Mouse (Mus musculus): Measurements from ENCODE around the gene Prdm12. TPM values are rescaled to one million over a fixed set of nuclear protein-coding genes. Genes with fewer than 3 reads are reported as not detected.

The Prdm12 gene
- under 1 TPM in 1 of 4 experiments, not detected in 3; 0.22 TPM for total RNA-seq (2022)

DNA sequence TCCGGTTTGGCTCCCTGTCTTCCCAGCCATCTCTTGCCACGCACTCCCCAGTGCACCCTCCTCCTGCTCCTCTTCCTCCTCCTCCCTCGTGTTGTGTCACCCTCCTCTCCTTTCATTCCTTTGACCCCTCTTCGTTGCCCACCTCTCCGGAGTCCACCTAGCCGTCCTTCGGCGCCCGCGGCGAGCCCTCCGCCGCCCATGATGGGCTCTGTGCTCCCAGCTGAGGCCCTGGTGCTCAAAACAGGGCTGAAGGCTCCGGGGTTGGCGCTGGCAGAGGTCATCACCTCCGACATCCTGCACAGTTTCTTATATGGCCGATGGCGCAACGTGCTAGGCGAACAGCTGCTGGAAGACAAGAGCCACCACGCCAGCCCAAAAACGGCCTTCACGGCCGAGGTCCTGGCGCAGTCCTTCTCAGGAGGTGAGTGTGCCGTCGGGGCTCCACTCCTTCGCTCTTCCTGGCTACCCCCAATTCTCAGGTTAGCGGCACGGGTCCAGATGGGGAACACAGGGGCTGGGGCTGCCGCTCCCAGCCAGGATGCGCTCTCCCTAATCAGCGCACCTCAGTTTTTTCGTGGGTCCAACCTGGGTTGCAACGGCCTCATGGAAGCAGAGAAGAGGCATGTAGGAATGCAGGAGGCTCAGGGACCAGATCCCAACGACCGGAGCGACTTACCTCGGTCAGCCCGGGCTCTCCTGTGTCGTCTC, at the start of gene Prdm12:
Gene Prdm12 (plus strand): TSS at position 137 of the 708 bp plus-strand sequence.
- DNase-seq: no peak

DNA sequence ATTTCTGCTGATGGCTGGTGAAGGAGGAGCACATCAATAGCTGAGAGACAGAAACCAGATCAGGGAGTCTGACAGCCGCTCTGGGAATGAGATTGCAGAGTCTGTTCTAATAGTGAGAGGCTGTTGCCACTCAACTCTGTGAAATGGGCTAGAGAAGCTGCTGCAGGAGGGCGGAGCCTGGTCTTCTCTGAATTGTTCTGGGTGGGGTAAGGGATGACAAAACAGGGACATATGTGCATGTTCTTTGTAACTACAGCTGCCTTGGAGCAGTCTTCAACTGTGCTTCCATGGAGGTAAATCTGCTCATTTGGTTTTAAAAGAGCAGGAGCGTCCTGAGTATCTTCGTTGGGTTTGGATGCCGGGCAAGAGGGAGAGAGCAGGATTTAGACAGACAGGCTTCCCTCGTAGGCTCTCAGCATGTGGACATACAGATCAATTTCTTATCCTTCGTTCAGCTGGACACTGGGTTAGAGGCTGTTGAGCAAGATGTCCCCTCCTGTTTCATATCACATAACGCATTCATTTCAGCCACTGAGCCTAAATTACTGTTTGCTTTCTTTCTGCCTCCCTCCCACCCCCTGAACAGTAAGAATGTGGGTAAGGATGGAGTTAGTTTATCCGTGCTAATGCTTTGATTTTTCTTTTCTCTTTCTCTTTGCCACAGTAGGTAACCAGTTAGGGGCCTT, 47.9 kb upstream of the Prdm12 start:
- DNase-seq: no peak

DNA sequence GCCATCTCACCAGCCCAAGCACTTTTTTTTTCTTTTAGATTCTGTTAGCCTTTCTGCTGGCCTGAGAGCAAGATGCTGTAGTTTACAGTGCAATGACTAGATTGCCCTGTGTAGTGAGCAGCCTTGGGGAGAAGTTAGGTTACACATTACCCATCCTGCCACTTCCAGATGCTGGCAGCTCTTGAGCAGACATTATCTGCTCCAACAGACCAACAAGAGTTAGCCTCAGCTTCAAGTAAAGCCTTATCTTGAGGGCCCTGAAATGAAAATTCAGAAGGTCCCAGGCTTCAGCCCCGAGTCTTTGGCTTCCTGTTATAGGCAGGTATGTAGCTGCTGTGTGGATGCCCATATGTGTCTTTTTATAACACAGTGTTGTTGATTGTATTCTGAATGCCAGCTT, 32.3 kb upstream of the Prdm12 start:
- no peak for DNase-seq

- DNase-seq: no peak
These were observed 30.0 kb upstream of the Prdm12 start for GRCm38 (mm10) chr2:31609859-31610261.

DNA sequence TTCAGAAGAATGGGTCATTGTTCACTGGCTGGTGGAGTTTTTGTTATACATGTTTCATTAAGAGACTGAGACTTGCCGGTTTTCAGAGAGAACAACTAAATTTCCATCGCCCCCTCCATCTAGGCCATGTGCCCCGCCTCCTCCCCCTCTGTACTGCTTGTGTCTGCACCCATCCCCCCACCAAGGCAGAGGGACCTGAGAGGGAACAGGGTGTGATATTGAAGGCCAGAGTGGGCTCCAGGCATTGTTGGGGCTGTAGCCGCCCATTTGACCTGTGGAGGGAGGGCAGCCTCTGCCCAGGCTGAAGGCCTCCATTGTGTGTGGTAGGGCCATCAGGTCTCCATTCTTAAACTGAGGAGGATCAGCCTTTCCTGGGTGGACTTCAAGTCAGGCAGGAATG, 28.9 kb upstream of the Prdm12 start:
- no peak for DNase-seq

GRCm38 (mm10) chr2:31611400-31611799, 28.4 kb upstream of the Prdm12 start:
- no peak for DNase-seq

DNA sequence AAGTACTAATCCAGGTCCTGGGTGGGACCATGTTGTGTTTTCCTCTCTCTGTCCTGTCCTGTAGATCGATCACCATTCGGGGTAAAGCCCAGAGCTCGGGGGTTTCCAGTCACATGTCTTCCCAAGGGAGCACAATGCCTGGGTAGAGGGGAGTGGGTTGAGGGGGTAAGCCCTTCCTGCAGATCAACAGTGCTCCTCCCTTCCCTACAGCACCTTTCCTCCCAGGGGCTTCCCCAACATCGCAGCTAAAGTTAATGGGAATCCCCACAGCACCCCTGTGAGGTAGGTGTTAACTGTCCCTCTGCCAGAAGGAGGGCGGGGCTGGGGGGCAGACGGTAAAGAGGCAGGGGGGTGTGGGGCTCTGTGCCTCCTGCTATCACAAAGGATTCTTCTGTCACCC, 27.2 kb upstream of the Prdm12 start:
- no peak for DNase-seq

DNA sequence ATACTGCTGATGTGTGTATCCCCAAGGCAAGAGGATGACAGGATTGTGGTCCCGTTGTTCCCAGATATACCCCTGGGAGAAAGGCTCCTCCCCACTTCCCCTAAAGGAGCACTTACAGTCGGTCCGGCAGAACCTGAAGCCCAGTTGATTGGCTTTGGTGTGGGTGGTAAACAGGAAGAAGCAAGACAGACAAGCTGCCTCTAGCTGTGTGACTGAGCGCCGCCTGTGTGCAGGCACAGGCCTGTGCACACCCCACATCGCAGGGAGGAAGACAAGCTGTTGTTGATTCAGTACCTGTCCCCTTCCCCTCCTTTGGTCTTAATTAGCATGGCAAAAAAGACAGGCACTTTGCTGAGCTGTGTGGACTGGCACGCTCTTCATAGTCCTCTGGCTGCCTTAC, 26.1 kb upstream of the Prdm12 start:
- DNase-seq: no peak

- DNase-seq: no peak
These were observed 21.2 kb upstream of the Prdm12 start for GRCm38 (mm10) chr2:31618484-31619161.

DNA sequence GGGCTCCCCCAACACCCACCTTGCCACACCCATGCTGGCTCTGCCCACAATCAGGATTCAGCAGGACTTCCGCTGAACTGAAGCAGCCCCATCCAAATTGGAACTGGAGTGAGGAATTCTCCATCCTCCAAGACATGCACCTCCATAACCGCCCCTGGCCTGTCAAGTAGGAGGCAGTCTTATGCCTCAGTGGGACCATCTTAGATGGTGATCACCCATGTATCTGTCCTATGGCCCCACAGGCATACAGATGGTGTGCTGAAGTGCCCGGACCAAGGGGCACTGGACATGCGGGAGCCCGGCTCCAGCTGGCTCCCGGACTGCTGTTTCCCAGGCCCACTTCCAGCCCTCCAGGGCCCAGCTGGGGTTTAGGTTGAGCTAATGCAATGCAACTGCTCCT, 20.6 kb upstream of the Prdm12 start:
- no peak for DNase-seq

GRCm38 (mm10) chr2:31633531-31633930, 6.3 kb upstream of the Prdm12 start:
- DNase-seq: no peak

DNA sequence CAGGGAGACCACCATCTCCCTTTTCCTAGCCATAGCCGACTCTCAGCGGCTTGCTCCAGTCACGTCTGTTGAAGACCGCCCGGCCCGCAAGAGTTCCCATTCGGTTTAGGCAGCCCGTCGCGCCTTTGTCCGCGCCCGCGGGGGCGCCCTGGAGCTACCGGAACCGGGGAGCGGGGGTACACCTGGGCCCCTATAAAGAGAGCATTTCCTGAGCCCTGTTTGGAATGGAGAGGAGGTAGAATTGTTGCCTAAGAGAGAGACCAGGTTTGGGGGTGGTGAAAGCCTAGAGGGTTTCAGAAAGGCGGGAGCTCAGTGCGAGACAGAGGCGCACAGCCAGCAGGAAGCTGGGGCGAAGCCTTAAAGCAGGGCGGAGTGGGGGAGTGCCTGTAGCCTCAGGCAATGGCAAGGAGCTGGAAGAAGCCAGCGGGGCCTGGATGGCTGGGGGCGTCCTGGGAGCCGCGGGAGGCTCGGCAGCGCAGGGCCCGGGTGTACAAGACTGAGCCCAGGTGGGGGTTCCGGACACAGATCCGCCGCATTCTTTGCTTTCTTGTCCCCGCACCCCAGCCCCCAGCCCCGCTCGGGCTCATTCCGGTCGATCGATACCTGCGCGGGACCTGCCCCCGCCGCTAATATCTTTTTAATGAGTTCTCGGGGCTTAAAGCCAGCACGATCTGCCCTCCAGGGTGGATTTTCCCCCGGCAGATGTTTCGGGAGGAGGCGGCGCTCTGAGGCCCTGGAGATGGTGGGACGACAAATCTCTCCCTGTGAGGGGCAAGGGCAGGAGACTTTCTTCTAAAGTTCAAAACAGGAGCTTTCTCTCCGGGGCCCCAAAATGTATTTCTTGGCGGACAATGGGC, 4.3 kb upstream of the Prdm12 start:
- DNase-seq: no peak

DNA sequence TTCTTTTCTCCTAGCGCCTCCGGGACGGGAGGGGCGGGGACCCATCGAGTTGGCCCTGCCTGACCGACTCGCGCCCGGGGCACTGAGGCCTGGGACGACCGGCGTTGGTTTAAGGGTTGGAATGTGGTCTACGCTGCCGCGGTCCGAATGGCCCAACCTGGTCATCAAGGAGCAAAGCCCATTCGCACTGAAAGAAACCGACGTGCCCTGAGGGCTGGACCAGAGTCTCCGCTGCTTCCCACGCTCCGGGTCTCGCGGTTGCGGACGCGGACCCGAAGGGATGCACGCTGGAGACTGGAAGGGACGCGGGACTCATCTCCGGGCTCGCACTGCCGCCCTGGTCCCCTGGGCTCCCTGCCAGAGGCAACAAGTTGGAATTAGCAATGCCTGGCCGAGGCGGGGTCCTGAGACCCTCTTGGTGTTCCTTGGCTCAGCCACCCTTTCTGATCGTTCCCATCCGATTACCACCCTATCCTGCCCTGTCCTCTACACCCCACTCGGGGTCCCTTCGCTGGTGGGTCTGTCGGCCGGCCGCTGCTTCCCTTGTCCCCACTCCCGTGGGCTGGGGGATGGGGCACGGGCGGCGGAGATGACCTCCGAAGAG, 3.6 kb upstream of the Prdm12 start:
- DNase-seq: no peak

DNA sequence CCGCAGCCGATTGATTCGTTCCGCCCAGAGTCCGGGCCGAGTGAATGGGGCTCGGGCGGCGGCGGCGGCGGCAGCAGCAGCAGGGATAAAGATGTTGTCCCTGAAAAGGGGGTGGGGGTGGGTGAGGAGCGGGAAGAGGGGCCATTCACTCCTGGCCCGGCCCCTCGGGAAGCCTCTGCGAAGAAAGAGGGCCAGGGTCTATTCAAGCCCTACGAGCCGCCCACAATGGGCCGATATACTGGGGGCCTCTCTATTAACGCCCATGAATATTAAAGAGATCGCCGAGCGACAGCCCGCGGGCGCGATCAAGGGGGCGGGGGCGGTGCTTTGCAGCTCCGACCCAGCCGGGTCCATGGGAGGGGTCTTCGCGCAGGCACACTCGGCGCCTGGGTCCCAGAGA, 3.1 kb upstream of the Prdm12 start:
- DNase-seq: no peak

GRCm38 (mm10) chr2:31637311-31637710, 2.5 kb upstream of the Prdm12 start:
- DNase-seq: no peak

GRCm38 (mm10) chr2:31637807-31638206, 2.0 kb upstream of the Prdm12 start:
- no peak for DNase-seq

GRCm38 (mm10) chr2:31638581-31639465, 1.0 kb upstream of the Prdm12 start:
- DNase-seq: no peak

DNA sequence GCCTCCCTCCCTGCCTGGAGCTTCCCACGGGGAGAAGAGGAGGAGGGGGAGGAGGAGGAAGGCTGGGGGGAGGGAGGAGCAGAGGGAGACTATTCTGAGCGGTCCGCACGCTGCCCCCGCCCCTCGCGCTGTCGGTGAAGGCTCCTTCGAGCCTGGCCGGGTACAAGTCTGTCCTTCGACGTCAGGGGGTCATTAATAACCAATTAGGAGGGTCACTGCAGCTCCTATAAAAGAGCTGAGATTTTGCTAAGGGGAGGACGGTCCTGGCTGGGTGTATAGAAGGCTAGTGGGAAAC, 424 bp upstream of the Prdm12 start:
- DNase-seq: no peak

- DNase-seq: no peak
These were observed 1.0 kb downstream of the Prdm12 start for GRCm38 (mm10) chr2:31640609-31641507.

- DNase-seq: no peak
These were observed 1.6 kb downstream of the Prdm12 start for GRCm38 (mm10) chr2:31641508-31641830.

GRCm38 (mm10) chr2:31641929-31642328, 2.1 kb downstream of the Prdm12 start:
- DNase-seq: no peak
